Mouse (Mus musculus) testis, adult 2 months (tissue): Measurements from ENCODE around the gene Kcna10. TPM values are rescaled to one million over a fixed set of nuclear protein-coding genes. Genes with fewer than 3 reads are reported as not detected.

Source experiments
- H3K27ac ChIP-seq: fragments of 200-500 bp; 2 replicates; pipeline ENCODE4 v1.5.1; 2012; ENCODE audit warnings: low read depth, low read length; ENCODE audit not compliant: control insufficient read depth, insufficient read depth
- H3K27me3 ChIP-seq: fragments of 200-500 bp; 2 replicates; pipeline ENCODE4 v1.6.1; 2012; ENCODE audit warnings: mild to moderate bottlenecking, low read length, moderate library complexity; ENCODE audit not compliant: control insufficient read depth, insufficient read depth
- H3K36me3 ChIP-seq: fragments of 200-500 bp; 2 replicates; pipeline ENCODE4 v1.6.1; 2012; ENCODE audit warnings: mild to moderate bottlenecking, low read length; ENCODE audit not compliant: control insufficient read depth, insufficient read depth
- H3K4me1 ChIP-seq: fragments of 200-500 bp; 2 replicates; pipeline ENCODE4 v1.6.1; 2012; ENCODE audit warnings: low read length; ENCODE audit not compliant: control insufficient read depth, insufficient read depth
- H3K4me3 ChIP-seq: fragments of 200-500 bp; 2 replicates; pipeline ENCODE4 v1.5.1; 2012; ENCODE audit warnings: low read depth, mild to moderate bottlenecking, low read length, moderate library complexity, mixed read lengths; ENCODE audit not compliant: control insufficient read depth
- CTCF ChIP-seq: fragments of 200-500 bp; IDR thresholded peaks from 2 replicates; pipeline ENCODE4 v1.5.1; 2012; ENCODE audit warnings: low read depth, mild to moderate bottlenecking, inconsistent platforms, low read length, moderate library complexity; ENCODE audit not compliant: control insufficient read depth, insufficient read depth, insufficient replicate concordance
- POLR2A ChIP-seq: fragments of 200-500 bp; IDR thresholded peaks from 2 replicates; pipeline ENCODE4 v1.6.1; 2012; ENCODE audit warnings: low read depth, mild to moderate bottlenecking, inconsistent platforms, low read length, moderate library complexity; ENCODE audit not compliant: control insufficient read depth
- polyA plus RNA-seq: library from polyadenylated mRNA; depleted of rRNA; stranded (reverse); fragments of >200 nt; gene quantifications from 2 replicates; pipeline ENCODE4 v1.2.3, GENCODE M21; 2012; rRNA removed

The Kcna10 gene
- polyA plus RNA-seq: 0.05 and 0.09 TPM in 2 replicates

DNA sequence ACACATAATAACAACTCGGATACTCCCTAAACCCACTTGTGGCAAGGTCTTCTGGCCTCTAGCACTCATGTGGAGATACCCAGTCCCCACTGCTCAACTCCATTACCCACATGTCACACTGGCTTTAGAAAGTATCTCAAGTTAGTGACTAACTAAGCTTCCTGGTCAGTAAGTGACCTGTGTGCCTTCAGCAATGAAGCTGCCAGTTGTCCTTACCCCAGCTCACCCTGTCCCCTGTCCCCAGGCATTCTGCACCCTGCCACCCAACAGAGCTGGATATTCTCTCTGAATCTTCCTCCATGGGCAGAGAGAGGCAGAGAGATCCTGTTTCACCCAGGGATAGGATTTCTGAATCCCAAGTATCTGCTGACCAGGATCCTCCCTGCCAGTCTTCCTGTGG is at the start of gene Kcna10:
Kcna10 (plus strand) TSS at position 301 of the 400 bp plus-strand sequence.
- Histone ChIP-seq H3K4me1 (no peaks in the 10 kb centered on the region), H3K27ac (no peak within 1 kb of the TSS), H3K36me3 (no peaks in the 10 kb centered on the region), H3K27me3 (no peaks in the 10 kb centered on the region), H3K4me3 (no peak within 1 kb of the TSS)
- TF ChIP-seq CTCF (no peak), POLR2A (no peak)

DNA sequence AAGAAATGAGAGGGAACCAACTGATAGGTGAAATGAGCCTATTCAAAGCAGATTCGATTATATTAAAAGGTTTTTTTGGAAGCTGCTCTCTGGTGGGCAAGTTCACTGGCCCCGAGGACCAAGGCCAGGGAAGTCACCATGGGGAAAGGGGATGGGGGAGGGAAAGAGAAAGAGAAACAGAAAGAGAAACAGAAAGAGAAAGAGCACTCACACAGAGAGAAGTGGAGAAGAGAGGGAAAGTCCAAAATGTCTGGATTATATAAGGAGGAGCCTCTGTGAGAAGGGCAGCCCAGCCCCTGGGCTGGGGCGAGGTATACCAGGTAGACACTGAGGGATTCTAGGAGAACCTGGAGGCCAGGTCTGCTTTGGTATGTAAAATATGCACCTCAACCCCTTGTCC is 48.4 kb upstream of the Kcna10 start:
- Histone ChIP-seq H3K27ac (no peak overlapping the region), H3K4me3 (no peak overlapping the region), H3K27me3 (no peaks in the 10 kb centered on the region), H3K4me1 (peaks cover 2% of the 10 kb centered on the region; the same call in 1 of the 2 replicates), H3K36me3 (no peaks in the 10 kb centered on the region)
- TF ChIP-seq CTCF: no peak
- no peak for TF ChIP-seq POLR2A

DNA sequence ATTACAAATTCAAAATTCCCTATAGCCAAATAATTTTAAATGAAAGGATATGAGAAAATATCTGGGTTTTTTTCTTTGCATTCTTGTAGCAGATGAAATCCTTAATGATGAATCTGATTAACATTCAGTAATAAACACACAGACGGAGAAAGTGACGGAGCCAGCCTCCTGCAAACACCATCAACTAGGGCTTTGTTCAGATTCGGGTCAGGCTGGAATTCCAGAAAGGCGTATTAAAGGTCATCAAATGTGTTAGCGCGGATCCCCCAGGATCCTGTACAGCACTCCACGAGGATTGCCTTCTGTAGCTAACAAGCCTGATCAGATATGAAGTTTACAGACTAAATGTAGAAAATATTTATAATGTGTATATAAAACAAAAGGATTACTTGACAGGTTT is 35.7 kb upstream of the Kcna10 start:
- Histone ChIP-seq H3K27me3 (no peaks in the 10 kb centered on the region), H3K4me3 (no peak overlapping the region), H3K27ac (no peak overlapping the region), H3K36me3 (no peaks in the 10 kb centered on the region), H3K4me1 (no peaks in the 10 kb centered on the region)
- no peak for TF ChIP-seq POLR2A
- TF ChIP-seq CTCF: no peak

DNA sequence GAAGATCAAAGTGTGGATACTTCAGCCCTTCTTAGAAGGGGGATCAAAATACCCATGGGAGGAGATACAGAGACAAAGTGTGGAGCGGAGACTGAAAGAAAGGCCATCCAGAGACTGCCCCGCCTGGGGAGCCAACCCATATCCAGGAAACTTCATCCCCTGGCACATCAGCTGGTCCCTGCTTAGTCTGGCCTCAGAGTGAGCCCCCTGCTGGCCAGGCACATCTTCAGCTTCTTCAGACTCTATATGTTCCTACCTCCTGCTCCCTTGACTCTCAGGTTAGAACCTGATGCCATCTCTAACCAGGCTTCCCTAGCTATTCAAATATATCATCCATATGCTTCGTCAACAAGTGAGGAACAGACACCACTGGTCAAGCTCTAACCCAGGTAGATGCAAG is 33.9 kb upstream of the Kcna10 start:
- TF ChIP-seq POLR2A (no peak), CTCF (peak; percentile 53; the same call in 1 of the 2 replicates)
- no peak overlapping the region for H3K4me3 ChIP-seq
- no peaks in the 10 kb centered on the region for H3K36me3 ChIP-seq
- H3K4me1 ChIP-seq: no peaks in the 10 kb centered on the region
- no peak overlapping the region for H3K27ac ChIP-seq
- no peaks in the 10 kb centered on the region for H3K27me3 ChIP-seq

DNA sequence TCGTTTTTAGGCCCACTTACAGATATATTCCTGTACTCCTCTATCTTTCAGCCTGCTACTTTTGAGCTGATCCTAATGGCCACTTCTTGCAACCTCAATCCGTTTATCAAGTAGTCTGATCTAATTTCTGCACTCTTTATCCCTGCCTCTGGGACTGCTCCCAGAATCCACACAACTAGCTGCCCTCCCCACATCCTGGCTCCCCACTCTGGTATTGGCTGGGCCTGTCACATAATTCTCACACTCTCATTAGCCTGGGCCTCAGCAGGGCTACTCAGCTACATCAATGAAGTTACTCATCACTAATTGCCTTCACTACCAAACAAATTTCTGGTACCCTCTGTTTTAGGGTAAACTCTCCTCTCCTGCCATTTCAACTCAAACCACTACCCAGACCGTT is 32.4 kb upstream of the Kcna10 start:
- TF ChIP-seq POLR2A: no peak

DNA sequence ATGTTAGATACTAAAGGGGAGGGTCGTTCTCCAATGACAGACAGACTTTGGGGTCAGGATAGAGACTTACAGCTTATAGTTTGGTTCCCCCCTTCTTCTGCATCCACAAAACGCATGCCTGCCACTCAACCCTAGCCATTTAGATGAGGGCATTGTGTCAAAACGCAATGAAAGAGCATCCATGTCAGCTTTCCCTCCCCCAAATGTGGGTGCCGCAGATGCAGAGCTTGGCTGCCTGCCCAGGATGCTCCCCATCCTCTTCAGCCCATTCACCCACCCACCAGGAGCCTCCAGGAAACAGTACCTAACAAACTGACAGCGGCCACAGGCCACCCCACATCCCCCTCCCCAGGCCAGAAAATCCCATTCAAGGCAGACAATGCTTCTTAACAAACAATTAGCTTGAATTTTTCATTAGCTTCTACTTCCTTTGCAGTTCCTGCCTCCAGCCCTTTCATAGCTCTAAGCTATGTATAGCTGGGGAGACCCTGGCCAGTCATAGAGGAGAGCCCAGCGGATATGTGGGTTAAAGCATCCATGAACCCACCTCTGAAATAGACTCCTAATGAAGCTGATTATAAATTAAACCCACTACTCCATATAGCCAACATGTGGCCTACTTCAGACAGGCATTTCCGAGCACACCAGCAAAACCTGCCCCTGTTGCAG is 31.9 kb upstream of the Kcna10 start:
- H3K36me3 ChIP-seq: no peaks in the 10 kb centered on the region

More for the DNA sequence above, 32.4 kb upstream of the Kcna10 start:
- Histone ChIP-seq H3K4me1 (no peaks in the 10 kb centered on the region), H3K27ac (no peak overlapping the region), H3K36me3 (no peaks in the 10 kb centered on the region), H3K27me3 (no peaks in the 10 kb centered on the region), H3K4me3 (no peak overlapping the region)

DNA sequence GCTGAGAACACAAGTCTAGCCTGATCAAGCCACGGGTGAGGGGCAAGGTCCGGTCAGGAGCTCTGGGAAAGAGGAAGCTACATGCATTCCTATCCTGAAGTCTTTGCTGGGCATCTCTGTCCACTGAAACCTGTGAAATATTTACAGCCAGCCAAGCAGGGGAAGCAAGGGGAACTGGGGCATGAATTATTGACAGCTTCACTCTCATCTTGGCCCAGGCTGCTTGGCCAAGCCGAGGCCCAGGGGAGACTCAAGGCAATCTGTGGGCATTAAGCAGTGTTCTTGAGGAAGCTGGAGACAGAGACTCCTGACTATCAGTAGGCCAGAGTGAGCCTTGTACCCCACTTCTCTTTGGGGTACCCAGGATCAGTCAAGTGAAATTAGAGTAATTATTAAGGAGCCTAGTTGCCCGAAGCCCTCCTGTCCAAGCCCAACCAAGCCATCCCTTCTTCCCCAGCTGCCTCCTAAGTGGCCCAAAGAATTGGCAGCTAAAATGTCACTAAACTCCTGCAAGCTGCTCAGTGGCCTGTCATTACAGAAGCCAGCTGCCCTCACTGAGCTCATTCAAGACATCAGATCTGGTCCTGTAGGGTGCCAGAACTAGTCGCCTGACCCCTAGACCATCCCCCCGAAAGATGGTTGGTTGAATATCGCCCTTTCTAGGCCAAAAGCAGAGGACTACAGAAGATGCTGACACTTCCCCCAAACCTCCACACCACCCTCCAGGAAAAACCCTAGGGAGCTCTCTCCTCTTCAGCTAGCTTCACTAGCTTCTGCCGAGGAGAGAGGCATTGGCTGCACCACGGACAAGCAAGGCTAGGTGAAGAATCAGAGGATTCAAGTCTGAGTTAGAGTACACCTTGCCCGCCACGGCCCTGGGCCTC is 28.8 kb upstream of the Kcna10 start:
- H3K36me3 ChIP-seq: no peaks in the 10 kb centered on the region

More for the DNA sequence above, 31.9 kb upstream of the Kcna10 start:
- Histone ChIP-seq H3K4me1 (no peaks in the 10 kb centered on the region), H3K27ac (no peak overlapping the region), H3K27me3 (no peaks in the 10 kb centered on the region), H3K4me3 (no peak overlapping the region)
- TF ChIP-seq CTCF (no peak), POLR2A (no peak)

More for the DNA sequence above, 28.8 kb upstream of the Kcna10 start:
- Histone ChIP-seq H3K4me3 (no peak overlapping the region), H3K27ac (no peak overlapping the region), H3K27me3 (no peaks in the 10 kb centered on the region), H3K4me1 (peaks cover 4% of the 10 kb centered on the region)
- TF ChIP-seq CTCF (no peak), POLR2A (no peak)
